In the genomic region with DNA sequence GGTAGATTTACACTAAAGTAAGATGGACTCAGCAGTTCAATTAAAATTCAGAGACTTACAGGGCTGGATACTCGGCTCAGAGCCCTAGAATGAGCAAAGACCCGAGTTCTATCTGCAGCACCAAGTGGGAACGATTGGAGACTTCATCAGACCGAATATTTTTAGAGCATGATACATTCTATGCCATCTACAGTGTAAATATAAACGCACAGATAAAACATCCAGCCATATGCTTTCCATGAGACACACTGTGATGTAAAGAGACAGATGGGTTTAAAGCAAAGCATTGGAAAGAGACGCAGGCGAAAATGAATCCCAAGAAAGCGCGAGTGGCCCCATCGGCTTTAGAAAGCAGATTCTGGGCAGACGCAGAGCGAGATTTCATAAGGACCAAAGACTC, we compare ENCODE assay signal across 27 mouse cellular contexts.
A peak's percentile ranks its signal among the peaks of the same experiment; 100 is the strongest.
DNase-seq lines count a peak whose midpoint lies in the region; ATAC-seq and TF ChIP-seq lines count a peak whose summit lies in the region.
"Had no signal": no experiment of that assay in that cellular context is flagged by ENCODE, and none has a peak within 500 bp of the region (broad histone marks: within the 10 kb centered on the region; RNA-seq: fewer than 3 reads in every experiment).

No protein-coding gene starts in this region.

- H3K9me3 ChIP-seq in forebrain, embryonic 14.5 days (replicated peaks; ENCODE audit: control insufficient read depth, low read length): no peaks in the 10 kb centered on the region
- no peaks in the 10 kb centered on the region for H3K9me3 ChIP-seq in forebrain, embryonic 11.5 days (ENCODE audit: control insufficient read depth, low read length)
- H3K9me3 ChIP-seq in midbrain, embryonic 11.5 days (ENCODE audit: control insufficient read depth, low read length): no peaks in the 10 kb centered on the region
- no peaks in the 10 kb centered on the region for H3K9me3 ChIP-seq in midbrain, embryonic 13.5 days
- H3K9me3 ChIP-seq: embryonic facial prominence, embryonic 12.5 days; heart, embryonic 13.5 days; hindbrain, embryonic 12.5 days; limb, embryonic 13.5 days; liver, embryonic 12.5 days; midbrain, embryonic 12.5 days had no signal

- H3K4me3 ChIP-seq in forebrain, embryonic 14.5 days (ENCODE audit: low read depth, low read length): no peak overlapping the region
- H3K4me3 ChIP-seq in forebrain, embryonic 11.5 days (ENCODE audit: low read depth, low read length): no peak overlapping the region
- H3K4me3 ChIP-seq in midbrain, embryonic 11.5 days (ENCODE audit: low read depth, low read length): no peak overlapping the region
- H3K4me3 ChIP-seq in midbrain, embryonic 13.5 days (replicated peaks): no peak overlapping the region
- no peak overlapping the region for H3K4me3 ChIP-seq in cortical plate, adult 2 months (ENCODE audit: insufficient read depth, low read length)
- H3K4me3 ChIP-seq: embryonic facial prominence, embryonic 12.5 days; heart, adult 2 months; heart, embryonic 13.5 days; hindbrain, embryonic 12.5 days; limb, embryonic 13.5 days; liver, embryonic 12.5 days; midbrain, embryonic 12.5 days had no signal

- no peak overlapping the region for H3K27ac ChIP-seq in forebrain, embryonic 14.5 days (ENCODE audit: low read depth, low read length)
- H3K27ac ChIP-seq in forebrain, embryonic 11.5 days (ENCODE audit: low read depth, low read length): no peak overlapping the region
- no peak overlapping the region for H3K27ac ChIP-seq in midbrain, embryonic 11.5 days (ENCODE audit: low read depth, low read length)
- no peak overlapping the region for H3K27ac ChIP-seq in midbrain, embryonic 13.5 days
- H3K27ac ChIP-seq in cortical plate, adult 2 months (ENCODE audit: insufficient read depth, low read length): peak overlapping the region; percentile 67
- H3K27ac ChIP-seq: embryonic facial prominence, embryonic 12.5 days; heart, adult 2 months; heart, embryonic 13.5 days; hindbrain, embryonic 12.5 days; limb, embryonic 13.5 days; liver, embryonic 12.5 days; midbrain, embryonic 12.5 days; stomach, postnatal 0 days had no signal

- intact Hi-C loops in left cerebral cortex, postnatal 36 days (cut with DNase I): no loop called here
- intact Hi-C loops in heart, postnatal 25 days (cut with DNase I): no loop called here

- H3K4me2 ChIP-seq in forebrain, embryonic 14.5 days (ENCODE audit: low read length): no peak overlapping the region
- no peak overlapping the region for H3K4me2 ChIP-seq in forebrain, embryonic 11.5 days (ENCODE audit: low read depth, low read length, severe bottlenecking)
- H3K4me2 ChIP-seq in midbrain, embryonic 11.5 days: no peak overlapping the region
- no peak overlapping the region for H3K4me2 ChIP-seq in midbrain, embryonic 13.5 days (replicated peaks)
- H3K4me2 ChIP-seq: embryonic facial prominence, embryonic 12.5 days; heart, embryonic 13.5 days; hindbrain, embryonic 12.5 days; limb, embryonic 13.5 days; liver, embryonic 12.5 days; midbrain, embryonic 12.5 days had no signal

- WGBS in forebrain, embryonic 14.5 days: 80% methylated on average over 12 of the region's 12 CpGs
- WGBS in forebrain, embryonic 11.5 days: 86% methylated on average over 12 of the region's 12 CpGs
- 86% methylated on average over 12 of the region's 12 CpGs for WGBS in midbrain, embryonic 11.5 days
- WGBS in midbrain, embryonic 13.5 days: 89% methylated on average over 12 of the region's 12 CpGs

- no peak for TF ChIP-seq CTCF in cortical plate, adult 2 months (IDR thresholded peaks at IDR 0.05; ENCODE audit: extremely low read depth, insufficient read depth, low read length)

- H3K27me3 ChIP-seq in forebrain, embryonic 14.5 days (replicated peaks; ENCODE audit: control insufficient read depth, insufficient read depth, low read length): no peaks in the 10 kb centered on the region
- no peaks in the 10 kb centered on the region for H3K27me3 ChIP-seq in forebrain, embryonic 11.5 days (ENCODE audit: control insufficient read depth, insufficient read depth, low read length)
- no peaks in the 10 kb centered on the region for H3K27me3 ChIP-seq in midbrain, embryonic 11.5 days (ENCODE audit: control insufficient read depth, insufficient read depth, low read length)
- H3K27me3 ChIP-seq in midbrain, embryonic 13.5 days: no peaks in the 10 kb centered on the region
- H3K27me3 ChIP-seq: embryonic facial prominence, embryonic 12.5 days; midbrain, embryonic 12.5 days had no signal

- no peaks in the 10 kb centered on the region for H3K36me3 ChIP-seq in forebrain, embryonic 14.5 days (ENCODE audit: control insufficient read depth, insufficient read depth, low read length)
- no peaks in the 10 kb centered on the region for H3K36me3 ChIP-seq in forebrain, embryonic 11.5 days (ENCODE audit: control insufficient read depth, insufficient read depth, low read length)
- no peaks in the 10 kb centered on the region for H3K36me3 ChIP-seq in midbrain, embryonic 11.5 days (ENCODE audit: control insufficient read depth, insufficient read depth, low read length)
- no peaks in the 10 kb centered on the region for H3K36me3 ChIP-seq in midbrain, embryonic 13.5 days
- H3K36me3 ChIP-seq: embryonic facial prominence, embryonic 12.5 days; heart, embryonic 13.5 days; hindbrain, embryonic 12.5 days; limb, embryonic 13.5 days; liver, embryonic 12.5 days; midbrain, embryonic 12.5 days had no signal

- no peak overlapping the region for H3K9ac ChIP-seq in forebrain, embryonic 14.5 days (ENCODE audit: low read length)
- no peak overlapping the region for H3K9ac ChIP-seq in forebrain, embryonic 11.5 days (ENCODE audit: low read length)
- no peak overlapping the region for H3K9ac ChIP-seq in midbrain, embryonic 11.5 days (ENCODE audit: low read length)
- H3K9ac ChIP-seq in midbrain, embryonic 13.5 days (replicated peaks): no peak overlapping the region
- H3K9ac ChIP-seq: embryonic facial prominence, embryonic 12.5 days; heart, embryonic 13.5 days; hindbrain, embryonic 12.5 days; limb, embryonic 13.5 days; liver, embryonic 12.5 days; midbrain, embryonic 12.5 days had no signal

- H3K4me1 ChIP-seq in forebrain, embryonic 14.5 days (ENCODE audit: control insufficient read depth, insufficient read depth, low read length): no peaks in the 10 kb centered on the region
- no peaks in the 10 kb centered on the region for H3K4me1 ChIP-seq in forebrain, embryonic 11.5 days (replicated peaks; ENCODE audit: control insufficient read depth, insufficient read depth, low read length)
- no peaks in the 10 kb centered on the region for H3K4me1 ChIP-seq in midbrain, embryonic 11.5 days (ENCODE audit: control insufficient read depth, insufficient read depth, low read length)
- H3K4me1 ChIP-seq in midbrain, embryonic 13.5 days (replicated peaks): no peaks in the 10 kb centered on the region
- H3K4me1 ChIP-seq in cortical plate, adult 2 months (ENCODE audit: control insufficient read depth, insufficient read depth, low read length): peaks cover 2% of the 10 kb centered on the region; the same call in 1 of the 2 replicates
- H3K4me1 ChIP-seq: embryonic facial prominence, embryonic 12.5 days; heart, embryonic 13.5 days; hindbrain, embryonic 12.5 days; limb, embryonic 13.5 days; liver, embryonic 12.5 days; midbrain, embryonic 12.5 days had no signal

- peak; percentile 52 for DNase-seq in forebrain, embryonic 14.5 days (ENCODE audit: low spot score)
- DNase-seq in forebrain, embryonic 11.5 days (ENCODE audit: low spot score): no peak
- DNase-seq in midbrain, embryonic 11.5 days (ENCODE audit: low spot score, missing footprints): peak; percentile 4
- peak; percentile 67 to 68 for DNase-seq in left cerebral cortex, postnatal 36 days (ENCODE audit: low spot score in 2 of 2)
- no peak for DNase-seq in heart, postnatal 25 days (ENCODE audit: low spot score)
- DNase-seq in thymus, postnatal 0 days (ENCODE audit: low spot score): no peak
- DNase-seq: adrenal gland, postnatal 14 days; cerebellum, adult 11-12 months; cerebellum, postnatal 10 days; gastrocnemius, postnatal 36 days; heart, adult 2 months; heart, postnatal 14 days; kidney, postnatal 25 days; layer of hippocampus, postnatal 36 days; lung, adult 2 months; lung, postnatal 14 days; thymus, postnatal 14 days had no signal

- TF ChIP-seq POLR2A in cortical plate, adult 2 months (IDR thresholded peaks at IDR 0.05; ENCODE audit: extremely low read depth, insufficient read depth, low read length): peak; percentile 33; the same call in 1 of the 2 replicates

- no peak for ATAC-seq in forebrain, embryonic 14.5 days
- ATAC-seq in forebrain, embryonic 11.5 days (replicated peaks; ENCODE audit: low FRiP score): no peak
- no peak for ATAC-seq in midbrain, embryonic 11.5 days (ENCODE audit: low FRiP score)
- ATAC-seq in midbrain, embryonic 13.5 days: no peak
- ATAC-seq: intestine, postnatal 0 days; liver, embryonic 12.5 days had no signal

Comparison
In these comparisons a context has a peak if more than half of its experiments do, and no peak if none do; other contexts are left out.
1. DNase-seq: peak in forebrain, embryonic 14.5 days (single experiment), midbrain, embryonic 11.5 days (single experiment) and left cerebral cortex, postnatal 36 days (2 of 2); none in forebrain, embryonic 11.5 days (single experiment), heart, postnatal 25 days (single experiment) and thymus, postnatal 0 days (single experiment).